Mouse (Mus musculus) cortical plate, adult 2 months (tissue): Measurements from ENCODE around the gene Pfn2.

Experiments
- CTCF ChIP-seq: fragments of 200-500 bp; IDR thresholded peaks from 2 replicates; pipeline ENCODE4 v1.5.1; 2011; ENCODE audit warnings: mild to moderate bottlenecking, control low read depth, low read length; ENCODE audit not compliant: insufficient read depth; ENCODE audit errors: extremely low read depth
- POLR2A ChIP-seq: fragments of 200-500 bp; IDR thresholded peaks from 2 replicates; pipeline ENCODE4 v1.6.1; 2011; ENCODE audit warnings: mild to moderate bottlenecking, low read length, control low read depth; ENCODE audit not compliant: insufficient read depth; ENCODE audit errors: extremely low read depth

- no peak for TF ChIP-seq CTCF
- no peak for TF ChIP-seq POLR2A
Observed at GRCm38 (mm10) chr3:57882945-57883344, 35.1 kb upstream of the Pfn2 start.
